Mouse (Mus musculus): ENCODE measurements around the gene Prdm16.

GRCm38 (mm10) chr4:154425284-154425683 is 211.4 kb downstream of the Prdm16 start:
- no peak for TF ChIP-seq CTCF (IDR thresholded peaks at IDR 0.05; ENCODE audit: extremely low read depth, insufficient read depth, insufficient read length, insufficient replicate concordance)
- no peak for TF ChIP-seq POLR2A (IDR thresholded peaks at IDR 0.05; ENCODE audit: low read depth, low read length)
